9 mouse cellular contexts compared by ENCODE assay signal in the genomic region with DNA sequence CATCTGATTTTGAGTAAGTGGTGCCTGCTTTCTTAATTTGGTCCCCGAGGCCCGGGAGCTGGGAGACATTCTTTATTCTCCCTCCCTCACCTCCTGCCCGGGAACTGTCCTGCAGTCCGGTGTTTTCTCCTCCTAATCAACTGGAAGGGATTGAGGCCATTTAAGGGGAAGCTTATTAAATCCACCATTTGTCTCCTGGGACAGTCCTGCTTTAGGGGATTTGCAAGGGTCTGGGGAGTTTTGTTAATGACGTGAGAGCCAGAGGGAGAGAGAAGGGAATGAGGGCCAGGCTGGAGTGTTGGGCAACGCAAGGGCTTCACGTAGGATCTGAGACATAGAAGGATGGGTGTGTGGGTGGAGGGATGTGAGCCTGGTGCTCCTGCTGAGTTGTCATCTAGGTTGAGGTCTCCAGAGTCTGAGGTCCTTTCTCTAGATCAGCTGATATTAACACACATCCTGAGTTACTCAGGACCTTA.
A peak's percentile ranks its signal among the peaks of the same experiment; 100 is the strongest.
DNase-seq lines count a peak whose midpoint lies in the region; ATAC-seq lines count a peak whose summit lies in the region.
"Had no signal": no experiment of that assay in that cellular context is flagged by ENCODE, and none has a peak within 500 bp of the region (broad histone marks: within the 10 kb centered on the region; RNA-seq: fewer than 3 reads in every experiment).

No protein-coding gene starts in this region.

- peak overlapping the region; percentile 33 for H3K4me3 ChIP-seq in heart, embryonic 15.5 days
- no peak overlapping the region for H3K4me3 ChIP-seq in embryonic facial prominence, embryonic 14.5 days (ENCODE audit: low read depth, low read length)
- H3K4me3 ChIP-seq in hindbrain, embryonic 14.5 days (replicated peaks; ENCODE audit: low read length) = no peak overlapping the region
- H3K4me3 ChIP-seq in midbrain, embryonic 14.5 days (replicated peaks; ENCODE audit: low read depth, low read length) = no peak overlapping the region
- H3K4me3 ChIP-seq: liver, embryonic 15.5 days had no signal

- H3K4me1 ChIP-seq in heart, embryonic 15.5 days (replicated peaks) = peaks cover 41% of the 10 kb centered on the region
- peaks cover 25% of the 10 kb centered on the region for H3K4me1 ChIP-seq in embryonic facial prominence, embryonic 14.5 days (ENCODE audit: control insufficient read depth, insufficient read depth, low read length)
- peaks cover 41% of the 10 kb centered on the region for H3K4me1 ChIP-seq in hindbrain, embryonic 14.5 days (replicated peaks; ENCODE audit: control insufficient read depth, insufficient read depth, low read length)
- peaks cover 30% of the 10 kb centered on the region for H3K4me1 ChIP-seq in midbrain, embryonic 14.5 days (ENCODE audit: control insufficient read depth, insufficient read depth, low read length)
- H3K4me1 ChIP-seq: liver, embryonic 15.5 days had no signal

- WGBS in heart, embryonic 15.5 days = 12% methylated on average over 7 of the region's 7 CpGs
- WGBS in embryonic facial prominence, embryonic 14.5 days = 14% methylated on average over 7 of the region's 7 CpGs
- WGBS in hindbrain, embryonic 14.5 days = 5% methylated on average over 7 of the region's 7 CpGs
- 3% methylated on average over 7 of the region's 7 CpGs for WGBS in midbrain, embryonic 14.5 days

- H3K27ac ChIP-seq in heart, embryonic 15.5 days = peak overlapping the region; percentile 89
- H3K27ac ChIP-seq in embryonic facial prominence, embryonic 14.5 days (replicated peaks; ENCODE audit: low read depth, low read length) = no peak overlapping the region
- H3K27ac ChIP-seq in hindbrain, embryonic 14.5 days = no peak overlapping the region
- no peak overlapping the region for H3K27ac ChIP-seq in midbrain, embryonic 14.5 days (replicated peaks; ENCODE audit: low read depth, low read length)
- H3K27ac ChIP-seq: liver, embryonic 15.5 days had no signal

- H3K36me3 ChIP-seq in heart, embryonic 15.5 days = no peaks in the 10 kb centered on the region
- no peaks in the 10 kb centered on the region for H3K36me3 ChIP-seq in embryonic facial prominence, embryonic 14.5 days (ENCODE audit: control insufficient read depth, insufficient read depth, low read length)
- no peaks in the 10 kb centered on the region for H3K36me3 ChIP-seq in hindbrain, embryonic 14.5 days (replicated peaks; ENCODE audit: control insufficient read depth, insufficient read depth)
- H3K36me3 ChIP-seq in midbrain, embryonic 14.5 days (ENCODE audit: control insufficient read depth, insufficient read depth, low read length) = no peaks in the 10 kb centered on the region
- H3K36me3 ChIP-seq: liver, embryonic 15.5 days had no signal

- H3K9me3 ChIP-seq in heart, embryonic 15.5 days (replicated peaks) = no peaks in the 10 kb centered on the region
- peaks cover 11% of the 10 kb centered on the region for H3K9me3 ChIP-seq in embryonic facial prominence, embryonic 14.5 days (ENCODE audit: control insufficient read depth, low read length)
- no peaks in the 10 kb centered on the region for H3K9me3 ChIP-seq in hindbrain, embryonic 14.5 days (ENCODE audit: control insufficient read depth, low read length)
- no peaks in the 10 kb centered on the region; the same call in 1 of the 2 replicates for H3K9me3 ChIP-seq in midbrain, embryonic 14.5 days (ENCODE audit: control insufficient read depth, low read length)
- H3K9me3 ChIP-seq: liver, embryonic 15.5 days had no signal

- peak overlapping the region; percentile 53 for H3K4me2 ChIP-seq in heart, embryonic 15.5 days
- H3K4me2 ChIP-seq in embryonic facial prominence, embryonic 14.5 days (ENCODE audit: low read depth, low read length) = peak overlapping the region; percentile 38
- H3K4me2 ChIP-seq in hindbrain, embryonic 14.5 days (replicated peaks) = peak overlapping the region; percentile 27; the same call in 1 of the 2 replicates
- H3K4me2 ChIP-seq in midbrain, embryonic 14.5 days (ENCODE audit: low read length) = peak overlapping the region; percentile 1; the same call in 1 of the 2 replicates
- H3K4me2 ChIP-seq: liver, embryonic 15.5 days had no signal

- no peaks in the 10 kb centered on the region for H3K27me3 ChIP-seq in heart, embryonic 15.5 days
- H3K27me3 ChIP-seq in embryonic facial prominence, embryonic 14.5 days (replicated peaks; ENCODE audit: control insufficient read depth, insufficient read depth, low read length) = no peaks in the 10 kb centered on the region
- H3K27me3 ChIP-seq in hindbrain, embryonic 14.5 days (ENCODE audit: control insufficient read depth, insufficient read depth, low read length) = no peaks in the 10 kb centered on the region
- 0 out of 2 replicates have a peak, but pooled peaks cover 3% of the 10 kb centered on the region for H3K27me3 ChIP-seq in midbrain, embryonic 14.5 days (ENCODE audit: control insufficient read depth, insufficient read depth, low read length)
- H3K27me3 ChIP-seq: liver, embryonic 15.5 days had no signal

- peak; percentile 16; the same call in 1 of the 2 replicates for ATAC-seq in heart, embryonic 15.5 days (replicated peaks; ENCODE audit: insufficient number of reproducible peaks, insufficient read depth, low FRiP score, low read depth)
- ATAC-seq in embryonic facial prominence, embryonic 14.5 days (ENCODE audit: low read depth) = no peak
- no peak for ATAC-seq in hindbrain, embryonic 14.5 days (ENCODE audit: low FRiP score)
- ATAC-seq in midbrain, embryonic 14.5 days (ENCODE audit: low FRiP score, low TSS enrichment) = no peak

- no peak for DNase-seq in heart, postnatal 4 days
- no peak for DNase-seq in embryonic facial prominence, embryonic 14.5 days (ENCODE audit: low spot score)
- DNase-seq in hindbrain, embryonic 14.5 days (ENCODE audit: low spot score) = no peak
- peak; percentile 55 for DNase-seq in midbrain, embryonic 14.5 days
- no peak for DNase-seq in spleen, adult 18-20 months
- no peak for DNase-seq in urinary bladder, postnatal 14 days (ENCODE audit: low spot score)
- DNase-seq in kidney, adult 11 months = no peak

- H3K9ac ChIP-seq in heart, embryonic 15.5 days = peak overlapping the region; percentile 43
- H3K9ac ChIP-seq in embryonic facial prominence, embryonic 14.5 days (ENCODE audit: low read depth, low read length) = no peak overlapping the region
- H3K9ac ChIP-seq in hindbrain, embryonic 14.5 days = no peak overlapping the region
- no peak overlapping the region for H3K9ac ChIP-seq in midbrain, embryonic 14.5 days (replicated peaks; ENCODE audit: low read length)
- H3K9ac ChIP-seq: liver, embryonic 15.5 days had no signal

Comparison
In these comparisons a context has a peak if more than half of its experiments do, and no peak if none do; other contexts are left out.
1. H3K4me2 ChIP-seq: peak in every context shown above with its lines; median percentile 53 in heart, embryonic 15.5 days; 38 in embryonic facial prominence, embryonic 14.5 days; 27 in hindbrain, embryonic 14.5 days; 1 in midbrain, embryonic 14.5 days.